Mouse (Mus musculus): ENCODE measurements around the gene Ezr. TPM values are rescaled to one million over a fixed set of nuclear protein-coding genes. Genes with fewer than 3 reads are reported as not detected.

Gene Ezr
- polyA plus RNA-seq, 1 experiment from 2014 or later: 43.3 TPM

DNA sequence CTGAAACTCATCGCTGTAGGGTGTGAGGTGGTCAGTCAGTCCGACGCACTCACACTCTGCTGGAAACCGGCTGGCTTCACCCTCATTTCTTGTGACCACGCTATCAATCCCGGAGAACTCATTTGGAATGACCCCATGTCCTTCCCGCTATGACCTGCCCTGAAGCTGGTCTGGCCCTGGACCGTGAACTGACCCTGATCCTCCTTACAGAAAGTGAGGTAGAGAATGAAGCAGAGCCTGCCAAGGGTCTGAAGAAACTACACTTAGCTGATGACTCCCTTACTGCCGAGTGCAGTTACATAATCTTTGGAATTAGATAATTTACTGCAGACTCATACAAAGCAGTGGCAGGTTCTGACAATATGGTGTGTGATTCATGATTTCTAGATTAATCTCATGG lies 27.4 kb downstream of the Ezr start:
- Histone ChIP-seq H3K4me1 (ENCODE audit: control insufficient read depth, low read depth, low read length) (no peaks in the 10 kb centered on the region), H3K27ac (ENCODE audit: low read length) (no peak overlapping the region), H3K4me2 (ENCODE audit: low read depth, low read length) (no peak overlapping the region), H3K9me3 (replicated peaks; ENCODE audit: control insufficient read depth, low read length) (no peaks in the 10 kb centered on the region), H3K4me3 (ENCODE audit: low read depth, low read length) (no peak overlapping the region), H3K36me3 (ENCODE audit: control insufficient read depth, insufficient read depth) (peaks cover 40% of the 10 kb centered on the region), H3K27me3 (ENCODE audit: control insufficient read depth, insufficient read depth, low read depth, low read length) (no peaks in the 10 kb centered on the region), H3K9ac (ENCODE audit: low read depth, low read length) (no peak overlapping the region)
- WGBS (ENCODE audit: insufficient replicate concordance): 87% methylated on average over 9 of the region's 9 CpGs
- no peak for ATAC-seq (ENCODE audit: low read depth)

DNA sequence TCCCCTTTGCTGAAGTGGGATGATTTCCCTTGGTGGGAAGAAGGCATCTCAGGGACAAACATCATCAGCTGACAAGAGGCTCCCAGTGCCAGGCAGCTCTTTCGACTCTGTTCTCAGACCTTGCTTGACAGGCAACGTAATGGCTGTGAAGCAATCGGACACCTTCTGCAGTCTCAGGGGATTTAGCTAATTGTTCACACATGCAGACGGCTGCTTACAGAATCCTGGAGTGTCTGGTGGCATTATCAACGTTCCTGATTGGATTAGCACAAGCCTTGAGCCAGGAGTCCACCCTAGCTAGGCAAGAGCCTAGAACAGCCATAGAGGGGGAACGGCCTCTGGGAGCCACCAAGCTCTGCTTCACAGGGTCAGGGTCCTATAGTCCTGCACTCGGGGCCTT lies 30.2 kb downstream of the Ezr start:
- Histone ChIP-seq H3K9ac (ENCODE audit: low read depth, low read length) (no peak overlapping the region), H3K4me2 (ENCODE audit: low read depth, low read length) (no peak overlapping the region), H3K4me3 (ENCODE audit: low read depth, low read length) (no peak overlapping the region), H3K27me3 (ENCODE audit: control insufficient read depth, insufficient read depth, low read depth, low read length) (no peaks in the 10 kb centered on the region), H3K9me3 (replicated peaks; ENCODE audit: control insufficient read depth, low read length) (no peaks in the 10 kb centered on the region), H3K36me3 (ENCODE audit: control insufficient read depth, insufficient read depth) (peaks cover 35% of the 10 kb centered on the region), H3K4me1 (ENCODE audit: control insufficient read depth, low read depth, low read length) (no peaks in the 10 kb centered on the region), H3K27ac (ENCODE audit: low read length) (no peak overlapping the region)
- WGBS (ENCODE audit: insufficient replicate concordance): 83% methylated on average over 7 of the region's 7 CpGs
- no peak for ATAC-seq (ENCODE audit: low read depth)

DNA sequence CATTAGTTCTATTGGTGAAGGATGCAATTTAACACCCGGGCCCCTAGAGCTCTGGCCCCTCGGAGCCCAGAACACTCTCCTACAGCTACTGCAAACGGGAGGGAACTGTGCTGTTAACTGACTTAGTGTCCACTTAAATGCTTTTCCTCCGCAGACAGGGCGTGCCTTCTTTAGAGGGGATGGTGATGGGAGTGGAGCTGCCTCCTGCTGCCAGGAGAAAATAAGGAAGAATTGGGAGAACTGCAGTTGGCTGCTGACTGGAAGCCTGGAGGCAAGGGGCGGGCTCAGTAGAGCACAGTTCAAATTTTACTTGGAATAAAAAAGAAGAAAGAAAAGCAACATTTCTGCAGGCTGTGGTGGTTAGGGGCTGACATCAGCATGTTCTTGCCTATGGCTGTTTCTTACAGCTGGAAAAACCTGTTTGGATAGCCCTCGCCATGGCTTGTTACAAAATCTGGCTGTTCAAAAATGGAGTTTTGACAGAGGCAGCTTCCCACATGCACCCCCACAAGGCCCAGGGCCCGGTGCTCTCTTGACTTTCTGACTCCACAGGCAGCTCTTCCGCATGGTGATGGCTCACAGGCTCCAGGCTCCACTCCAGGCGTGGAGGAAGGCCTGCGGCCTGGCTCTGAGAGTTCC lies 31.2 kb downstream of the Ezr start:
- no peak for ATAC-seq (ENCODE audit: low read depth)
- no peaks in the 10 kb centered on the region for H3K9me3 ChIP-seq (replicated peaks; ENCODE audit: control insufficient read depth, low read length)
- no peak overlapping the region for H3K4me2 ChIP-seq (ENCODE audit: low read depth, low read length)
- H3K27me3 ChIP-seq (ENCODE audit: control insufficient read depth, insufficient read depth, low read depth, low read length): no peaks in the 10 kb centered on the region
- no peaks in the 10 kb centered on the region for H3K4me1 ChIP-seq (ENCODE audit: control insufficient read depth, low read depth, low read length)
- no peak overlapping the region for H3K27ac ChIP-seq (ENCODE audit: low read length)
- H3K36me3 ChIP-seq (ENCODE audit: control insufficient read depth, insufficient read depth): peaks cover 41% of the 10 kb centered on the region
- no peak overlapping the region for H3K9ac ChIP-seq (ENCODE audit: low read depth, low read length)
- H3K4me3 ChIP-seq (ENCODE audit: low read depth, low read length): no peak overlapping the region
- 77% methylated on average over 11 of the region's 11 CpGs for WGBS (ENCODE audit: insufficient replicate concordance)

DNA sequence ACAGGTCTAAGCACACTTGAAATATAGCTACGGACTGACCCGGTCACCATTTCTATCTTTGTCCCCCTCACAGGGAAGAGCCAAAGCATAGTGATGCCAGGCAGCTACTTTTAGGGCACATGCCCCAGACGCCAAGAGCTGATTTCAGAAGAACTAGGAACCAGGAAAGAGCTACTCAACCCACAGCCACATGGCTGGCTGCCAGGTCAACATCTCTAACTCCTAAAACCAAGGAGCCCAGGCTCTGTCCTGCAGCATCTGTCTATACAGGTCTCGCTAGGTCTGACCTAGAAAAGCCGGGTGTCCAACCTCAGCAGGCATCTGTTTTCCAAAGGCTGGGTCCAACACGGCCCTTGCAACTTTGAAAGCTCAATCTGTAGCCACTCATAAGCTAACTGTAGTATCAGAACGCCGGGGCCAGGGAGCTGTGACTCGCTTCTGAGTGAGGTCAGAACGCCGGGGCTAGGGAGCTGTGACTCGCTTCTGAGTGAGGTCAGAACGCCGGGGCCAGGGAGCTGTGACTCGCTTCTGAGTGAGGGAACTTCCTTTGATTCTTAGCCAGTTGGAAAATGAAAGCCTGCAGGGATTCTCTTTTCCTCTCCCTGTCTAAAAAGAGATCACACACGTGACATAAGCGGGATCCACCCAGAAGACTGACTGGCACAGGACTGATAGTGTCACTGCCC lies 33.7 kb downstream of the Ezr start:
- WGBS (ENCODE audit: insufficient replicate concordance): 80% methylated on average over 17 of the region's 17 CpGs
- no peak overlapping the region for H3K9ac ChIP-seq (ENCODE audit: low read depth, low read length)
- H3K4me1 ChIP-seq (ENCODE audit: control insufficient read depth, low read depth, low read length): no peaks in the 10 kb centered on the region; the same call in 1 of the 2 replicates
- no peak overlapping the region for H3K27ac ChIP-seq (ENCODE audit: low read length)
- no peak overlapping the region for H3K4me2 ChIP-seq (ENCODE audit: low read depth, low read length)
- H3K36me3 ChIP-seq (ENCODE audit: control insufficient read depth, insufficient read depth): peaks cover 41% of the 10 kb centered on the region
- ATAC-seq (ENCODE audit: low read depth): no peak
- no peak overlapping the region for H3K4me3 ChIP-seq (ENCODE audit: low read depth, low read length)
- H3K27me3 ChIP-seq (ENCODE audit: control insufficient read depth, insufficient read depth, low read depth, low read length): no peaks in the 10 kb centered on the region
- H3K9me3 ChIP-seq (replicated peaks; ENCODE audit: control insufficient read depth, low read length): no peaks in the 10 kb centered on the region

DNA sequence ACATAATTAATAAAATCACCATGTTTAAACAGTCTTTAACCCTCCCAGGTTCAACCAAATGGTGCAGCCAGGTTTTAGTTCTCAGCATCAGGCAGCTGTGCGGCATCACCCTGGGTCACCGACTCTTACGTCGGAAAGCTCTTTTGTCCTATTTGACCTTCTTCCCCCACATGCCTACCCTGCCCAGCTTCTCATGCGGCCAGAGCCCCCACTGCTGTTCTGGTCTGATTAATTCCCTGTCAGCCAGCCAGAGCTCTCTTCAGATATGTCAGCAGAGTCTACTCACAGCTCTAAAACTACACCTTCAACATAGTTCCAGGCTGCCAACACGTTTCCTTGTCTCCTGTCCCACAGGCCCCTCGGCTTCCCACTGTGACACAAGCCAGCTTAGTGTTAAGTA lies 35.1 kb downstream of the Ezr start:
- H3K36me3 ChIP-seq (ENCODE audit: control insufficient read depth, insufficient read depth): peaks cover 32% of the 10 kb centered on the region
- 77% methylated on average over 7 of the region's 7 CpGs for WGBS (ENCODE audit: insufficient replicate concordance)

DNA sequence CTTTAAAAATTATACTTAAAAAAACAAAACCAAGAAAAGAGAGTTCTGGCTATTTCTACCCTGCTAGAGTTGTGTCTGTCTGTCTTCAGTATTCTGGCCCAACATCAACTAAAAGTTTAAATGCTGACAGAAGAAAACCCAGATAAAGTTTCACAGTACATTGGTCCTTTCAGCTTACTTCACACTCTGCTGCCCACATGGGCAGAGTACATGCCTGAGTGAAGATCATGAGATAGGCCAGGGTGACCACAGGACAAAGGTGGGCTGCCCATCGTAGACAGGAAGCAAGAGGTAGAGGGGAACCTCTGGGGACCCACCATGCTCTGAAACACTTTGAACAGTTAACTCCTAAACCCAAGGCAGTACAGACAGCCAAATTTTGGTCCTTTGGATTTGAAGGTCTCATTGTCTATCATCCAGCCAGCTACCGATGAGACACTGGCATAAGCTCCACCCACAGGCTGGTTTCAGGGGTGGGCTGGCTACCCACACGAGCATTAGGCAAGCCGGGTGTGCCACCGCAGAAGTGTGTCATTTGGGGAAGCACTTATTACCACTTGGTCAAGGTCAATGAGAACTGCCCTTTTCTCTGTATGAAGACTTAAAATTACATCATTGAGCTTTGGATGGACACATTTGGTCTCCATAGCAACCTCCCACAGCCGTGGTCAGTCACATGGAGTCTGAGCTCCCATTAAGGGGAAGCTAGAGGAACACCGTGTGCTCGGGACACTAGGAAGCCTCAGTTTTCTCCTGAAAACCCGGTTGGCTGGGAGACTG lies 35.9 kb downstream of the Ezr start:
- WGBS (ENCODE audit: insufficient replicate concordance): 61% methylated on average over 9 of the region's 9 CpGs
- Histone ChIP-seq H3K9ac (ENCODE audit: low read depth, low read length) (no peak overlapping the region), H3K4me2 (ENCODE audit: low read depth, low read length) (no peak overlapping the region), H3K27ac (ENCODE audit: low read length) (0 out of 2 replicates have a peak overlapping the region, but pooled peaks have one; percentile 15), H3K9me3 (replicated peaks; ENCODE audit: control insufficient read depth, low read length) (no peaks in the 10 kb centered on the region), H3K4me1 (ENCODE audit: control insufficient read depth, low read depth, low read length) (no peaks in the 10 kb centered on the region; the same call in none of the 2 replicates), H3K27me3 (ENCODE audit: control insufficient read depth, insufficient read depth, low read depth, low read length) (no peaks in the 10 kb centered on the region), H3K36me3 (ENCODE audit: control insufficient read depth, insufficient read depth) (peaks cover 26% of the 10 kb centered on the region), H3K4me3 (ENCODE audit: low read depth, low read length) (no peak overlapping the region)
- no peak; the same call in 1 of the 2 replicates for ATAC-seq (ENCODE audit: low read depth)

More for the DNA sequence above, 35.1 kb downstream of the Ezr start:
- Histone ChIP-seq H3K9me3 (replicated peaks; ENCODE audit: control insufficient read depth, low read length) (no peaks in the 10 kb centered on the region), H3K4me3 (ENCODE audit: low read depth, low read length) (no peak overlapping the region), H3K4me1 (ENCODE audit: control insufficient read depth, low read depth, low read length) (no peaks in the 10 kb centered on the region; the same call in none of the 2 replicates), H3K27ac (ENCODE audit: low read length) (no peak overlapping the region), H3K4me2 (ENCODE audit: low read depth, low read length) (no peak overlapping the region), H3K27me3 (ENCODE audit: control insufficient read depth, insufficient read depth, low read depth, low read length) (no peaks in the 10 kb centered on the region), H3K9ac (ENCODE audit: low read depth, low read length) (no peak overlapping the region)
- no peak for ATAC-seq (ENCODE audit: low read depth)

DNA sequence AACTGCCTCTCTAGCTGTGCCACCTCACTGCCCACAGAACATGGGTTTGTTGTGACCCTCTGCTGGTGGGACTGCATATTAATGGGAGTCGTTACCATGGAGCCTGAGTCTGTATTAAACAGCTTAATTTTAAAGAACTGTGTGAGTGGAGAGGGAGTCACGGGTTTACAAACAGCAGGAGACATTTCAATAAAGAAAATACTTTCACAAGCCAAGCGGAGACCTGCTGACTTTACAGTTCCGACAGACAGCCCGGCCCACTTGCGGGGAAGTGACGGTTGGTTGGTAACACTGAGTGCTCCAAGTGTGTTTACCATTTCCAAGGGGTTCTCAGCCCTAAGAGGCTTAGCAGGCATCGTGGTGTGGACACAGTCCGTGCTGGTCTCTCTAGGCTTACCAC lies 36.6 kb downstream of the Ezr start:
- WGBS (ENCODE audit: insufficient replicate concordance): 70% methylated on average over 9 of the region's 9 CpGs
- Histone ChIP-seq H3K27me3 (ENCODE audit: control insufficient read depth, insufficient read depth, low read depth, low read length) (no peaks in the 10 kb centered on the region), H3K4me1 (ENCODE audit: control insufficient read depth, low read depth, low read length) (no peaks in the 10 kb centered on the region; the same call in none of the 2 replicates), H3K27ac (ENCODE audit: low read length) (no peak overlapping the region), H3K4me2 (ENCODE audit: low read depth, low read length) (no peak overlapping the region), H3K4me3 (ENCODE audit: low read depth, low read length) (no peak overlapping the region), H3K9ac (ENCODE audit: low read depth, low read length) (no peak overlapping the region), H3K36me3 (ENCODE audit: control insufficient read depth, insufficient read depth) (peaks cover 30% of the 10 kb centered on the region), H3K9me3 (replicated peaks; ENCODE audit: control insufficient read depth, low read length) (no peaks in the 10 kb centered on the region)
- ATAC-seq (ENCODE audit: low read depth): no peak; the same call in 1 of the 2 replicates

DNA sequence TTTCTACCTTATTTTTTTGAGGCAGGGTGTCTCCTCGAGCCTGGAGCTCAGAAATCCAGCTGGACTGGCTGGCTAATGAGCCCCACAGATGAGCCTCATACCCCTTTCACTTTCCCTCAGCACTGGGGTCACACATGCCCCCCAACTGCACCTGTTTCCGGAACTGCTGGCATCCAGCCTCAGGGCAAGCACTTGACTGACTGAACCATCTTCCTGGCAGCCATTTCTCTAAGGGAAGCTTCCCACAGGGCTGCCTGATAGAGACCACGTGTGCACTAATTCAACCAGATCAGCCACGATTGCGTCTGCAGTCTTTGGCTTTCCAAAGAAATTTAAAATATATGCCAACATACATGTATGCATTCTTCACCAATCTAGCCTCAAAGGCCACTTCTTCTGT lies 37.1 kb downstream of the Ezr start:
- 77% methylated on average over 5 of the region's 5 CpGs for WGBS (ENCODE audit: insufficient replicate concordance)
- Histone ChIP-seq H3K9ac (ENCODE audit: low read depth, low read length) (no peak overlapping the region), H3K4me2 (ENCODE audit: low read depth, low read length) (no peak overlapping the region), H3K4me3 (ENCODE audit: low read depth, low read length) (no peak overlapping the region), H3K4me1 (ENCODE audit: control insufficient read depth, low read depth, low read length) (no peaks in the 10 kb centered on the region; the same call in none of the 2 replicates), H3K27ac (ENCODE audit: low read length) (no peak overlapping the region), H3K9me3 (replicated peaks; ENCODE audit: control insufficient read depth, low read length) (no peaks in the 10 kb centered on the region), H3K36me3 (ENCODE audit: control insufficient read depth, insufficient read depth) (peaks cover 34% of the 10 kb centered on the region), H3K27me3 (ENCODE audit: control insufficient read depth, insufficient read depth, low read depth, low read length) (no peaks in the 10 kb centered on the region)
- no peak for ATAC-seq (ENCODE audit: low read depth)

Measured in liver, embryonic 16.5 days (tissue).